Mouse (Mus musculus) liver, embryonic 11.5 days (tissue): ENCODE measurements around the gene Ptprd. TPM values are rescaled to one million over a fixed set of nuclear protein-coding genes. Genes with fewer than 3 reads are reported as not detected.

Experiments used
- ATAC-seq: fragments of 200-750 bp; cut with Nextera tagmentation; replicated peaks from 2 replicates; pipeline ENCODE4 v1.8.0; 2017; ENCODE audit warnings: moderate number of reproducible peaks, mild to moderate bottlenecking, moderate TSS enrichment, moderate library complexity; ENCODE audit not compliant: low FRiP score
- DNase-seq: peaks from one replicate; pipeline ENCODE4 v3.0.0-alpha.2; 2017; ENCODE audit warnings: low spot score
- H3K27ac ChIP-seq: fragments of 300-500 bp; sonication (generic); 2 replicates; pipeline ENCODE4 v1.5.1; 2014; ENCODE audit warnings: mild to moderate bottlenecking, low read depth, low read length, control low read depth
- H3K27me3 ChIP-seq: fragments of 300-500 bp; sonication (generic); replicated peaks from 2 replicates; pipeline ENCODE4 v1.6.1; 2014; ENCODE audit warnings: low read length, mixed read lengths; ENCODE audit not compliant: control insufficient read depth, insufficient read depth
- H3K36me3 ChIP-seq: fragments of 300-500 bp; sonication (generic); 2 replicates; pipeline ENCODE4 v1.6.1; 2014; ENCODE audit warnings: mild to moderate bottlenecking, low read length, moderate library complexity, mixed read lengths; ENCODE audit not compliant: control insufficient read depth, insufficient read depth
- H3K4me1 ChIP-seq: fragments of 300-500 bp; sonication (generic); replicated peaks from 2 replicates; pipeline ENCODE4 v1.6.1; 2014; ENCODE audit warnings: low read length, mixed read lengths; ENCODE audit not compliant: control insufficient read depth, insufficient read depth
- H3K4me2 ChIP-seq: fragments of 300-500 bp; sonication (generic); 2 replicates; pipeline ENCODE4 v1.6.1; 2014; ENCODE audit warnings: mild to moderate bottlenecking, control low read depth, moderate library complexity
- H3K4me3 ChIP-seq: fragments of 300-500 bp; sonication (generic); 2 replicates; pipeline ENCODE4 v1.5.1; 2014; ENCODE audit warnings: low read depth, low read length, control low read depth
- H3K9ac ChIP-seq: fragments of 300-500 bp; sonication (generic); 2 replicates; pipeline ENCODE4 v1.6.1; 2014; ENCODE audit warnings: low read depth, low read length, control low read depth
- H3K9me3 ChIP-seq: fragments of 300-500 bp; sonication (generic); 2 replicates; pipeline ENCODE4 v1.6.1; 2016; ENCODE audit warnings: low read length, inconsistent platforms, mixed read lengths; ENCODE audit not compliant: control insufficient read depth
- WGBS: fragments of 180-500 bp; shearing (Covaris S2); extraction: QIAGEN DNeasy Blood & Tissue Kit; methylation state at CpG from one replicate; pipeline ENCODE4 v1.1.7; 2014; 5-methylcytosine and 5-hydroxymethylcytosine counted together
- polyA plus RNA-seq: library from polyadenylated mRNA; unstranded; fragments of >200 nt; fragmentation: Nextera tagmentation; extraction: Ambion mirVana; gene quantifications from 2 replicates; pipeline ENCODE4 v1.2.1, GENCODE M21; 2014

Ptprd gene
- polyA plus RNA-seq, 1 experiment from 2014 or later: 8.4 TPM

DNA sequence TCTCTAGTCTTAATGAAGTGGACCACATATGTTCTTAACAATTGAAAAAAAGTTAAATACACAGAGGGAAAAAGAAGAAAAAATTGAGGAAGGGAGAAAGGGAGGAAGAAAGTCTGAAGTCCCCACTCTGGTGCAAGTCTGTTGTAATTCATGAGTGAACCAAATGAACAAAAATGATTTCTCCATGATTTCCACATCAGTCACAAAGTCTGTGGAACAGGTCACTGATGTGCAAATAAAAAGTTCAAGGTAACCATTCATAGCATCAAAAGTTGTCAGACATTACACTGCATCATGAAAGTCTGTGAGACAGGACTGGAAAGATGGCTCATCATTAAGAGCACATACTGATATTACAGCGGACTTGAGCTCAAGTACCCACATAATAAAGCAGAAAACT, 1996.6 kb downstream of the Ptprd start:
- Histone ChIP-seq H3K4me1 (no peaks in the 10 kb centered on the region), H3K27ac (no peak overlapping the region), H3K9ac (no peak overlapping the region), H3K27me3 (no peaks in the 10 kb centered on the region), H3K4me2 (no peak overlapping the region), H3K4me3 (no peak overlapping the region), H3K9me3 (no peaks in the 10 kb centered on the region), H3K36me3 (no peaks in the 10 kb centered on the region)
- ATAC-seq: no peak
- no peak for DNase-seq
- WGBS: 90% methylated on average over 1 of the region's 1 CpGs

DNA sequence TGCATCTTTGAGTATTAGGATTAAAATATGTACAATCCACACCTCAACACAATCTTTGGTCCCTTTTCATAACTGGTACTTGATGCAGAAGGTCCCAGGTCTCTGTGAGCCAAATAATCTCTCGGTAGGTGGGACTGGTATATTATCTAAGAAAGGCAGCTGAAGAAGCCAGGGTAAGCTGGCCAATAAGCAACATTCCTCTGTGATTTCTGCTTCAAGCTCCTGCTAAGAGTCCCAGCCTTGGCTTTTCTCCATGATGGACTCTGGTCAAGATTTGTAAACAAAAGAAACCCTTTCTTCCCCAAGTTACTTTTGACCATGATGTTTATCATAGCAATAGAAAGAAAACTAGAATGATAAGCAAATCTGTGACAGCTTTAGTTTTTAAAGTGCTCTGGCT, 2012.4 kb downstream of the Ptprd start:
- DNase-seq (no peak), ATAC-seq (no peak)
- Histone ChIP-seq H3K9ac (no peak overlapping the region), H3K4me2 (no peak overlapping the region), H3K27ac (no peak overlapping the region), H3K9me3 (no peaks in the 10 kb centered on the region), H3K4me3 (no peak overlapping the region), H3K4me1 (no peaks in the 10 kb centered on the region), H3K36me3 (no peaks in the 10 kb centered on the region), H3K27me3 (no peaks in the 10 kb centered on the region)
- WGBS: 53% methylated on average over 1 of the region's 1 CpGs

DNA sequence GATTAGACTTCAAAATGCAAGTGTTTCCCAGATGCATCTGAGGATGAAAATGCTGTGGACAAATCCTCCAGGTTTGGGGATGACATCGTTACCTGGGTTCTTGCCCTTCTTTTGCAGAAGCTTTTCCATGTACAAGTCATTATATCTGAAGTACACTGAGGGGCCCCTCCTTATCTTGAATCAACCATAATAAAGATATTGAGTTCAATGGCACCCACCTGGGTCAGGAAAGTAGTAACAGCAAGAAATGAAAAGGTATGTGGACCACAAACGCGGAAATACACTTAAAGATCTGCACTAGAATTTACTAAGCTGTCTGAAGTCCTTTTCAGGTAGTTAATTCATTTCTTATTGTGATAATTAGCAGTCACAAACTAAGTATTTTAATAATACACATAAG, 2017.0 kb downstream of the Ptprd start:
- WGBS: 91% methylated on average over 3 of the region's 3 CpGs
- no peak overlapping the region for H3K9ac ChIP-seq
- H3K27me3 ChIP-seq: no peaks in the 10 kb centered on the region
- no peaks in the 10 kb centered on the region for H3K9me3 ChIP-seq
- H3K36me3 ChIP-seq: no peaks in the 10 kb centered on the region
- no peak overlapping the region for H3K4me3 ChIP-seq
- no peak overlapping the region for H3K27ac ChIP-seq
- no peak for ATAC-seq
- DNase-seq: no peak
- H3K4me1 ChIP-seq: no peaks in the 10 kb centered on the region
- H3K4me2 ChIP-seq: no peak overlapping the region

DNA sequence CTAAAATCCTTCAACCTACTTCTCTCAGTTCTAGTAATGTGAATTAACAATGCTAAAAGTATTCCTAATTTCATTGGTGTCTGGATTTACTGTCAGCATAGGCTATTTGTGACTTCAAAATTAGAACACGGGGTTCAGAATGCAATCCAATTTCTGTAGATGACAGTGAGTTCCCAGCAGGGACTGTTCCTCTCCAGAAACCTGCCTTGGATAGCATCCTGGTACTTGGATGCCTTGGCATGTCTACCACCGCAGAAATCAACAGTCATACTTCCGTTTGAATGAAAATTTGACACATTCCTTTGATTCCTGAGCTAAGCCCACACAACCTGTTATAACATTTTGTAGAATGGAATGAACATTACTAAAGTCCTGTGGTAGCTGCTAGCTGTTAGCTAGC, 2018.3 kb downstream of the Ptprd start:
- no peak overlapping the region for H3K4me2 ChIP-seq
- H3K4me3 ChIP-seq: no peak overlapping the region
- H3K27me3 ChIP-seq: no peaks in the 10 kb centered on the region
- 80% methylated on average over 3 of the region's 3 CpGs for WGBS
- H3K27ac ChIP-seq: no peak overlapping the region
- no peaks in the 10 kb centered on the region for H3K36me3 ChIP-seq
- H3K9ac ChIP-seq: no peak overlapping the region
- H3K4me1 ChIP-seq: no peaks in the 10 kb centered on the region
- no peaks in the 10 kb centered on the region for H3K9me3 ChIP-seq
- ATAC-seq: no peak
- no peak for DNase-seq

DNA sequence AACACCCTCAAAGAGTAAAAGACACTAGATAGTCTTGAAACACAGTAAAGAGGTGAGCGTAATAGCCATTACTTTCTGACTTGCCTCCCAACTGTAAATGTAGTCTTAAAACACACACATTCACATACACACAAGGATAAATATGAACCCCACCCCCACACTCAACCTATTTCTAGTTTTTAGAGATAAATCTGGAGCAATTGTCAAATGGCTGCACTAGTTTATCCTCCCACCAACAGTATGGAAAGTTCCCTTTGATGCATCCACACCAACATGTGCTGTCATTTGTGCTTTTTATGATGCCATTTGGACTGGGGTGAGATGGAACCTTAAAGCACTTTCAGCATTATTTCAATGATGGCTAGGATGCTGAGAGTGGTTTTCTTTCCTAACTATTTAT, 2019.7 kb downstream of the Ptprd start:
- Histone ChIP-seq H3K4me1 (no peaks in the 10 kb centered on the region), H3K27ac (no peak overlapping the region), H3K4me3 (no peak overlapping the region), H3K27me3 (no peaks in the 10 kb centered on the region), H3K4me2 (no peak overlapping the region), H3K36me3 (no peaks in the 10 kb centered on the region), H3K9ac (no peak overlapping the region), H3K9me3 (no peaks in the 10 kb centered on the region)
- 91% methylated on average over 1 of the region's 1 CpGs for WGBS
- ATAC-seq: no peak
- DNase-seq: no peak

DNA sequence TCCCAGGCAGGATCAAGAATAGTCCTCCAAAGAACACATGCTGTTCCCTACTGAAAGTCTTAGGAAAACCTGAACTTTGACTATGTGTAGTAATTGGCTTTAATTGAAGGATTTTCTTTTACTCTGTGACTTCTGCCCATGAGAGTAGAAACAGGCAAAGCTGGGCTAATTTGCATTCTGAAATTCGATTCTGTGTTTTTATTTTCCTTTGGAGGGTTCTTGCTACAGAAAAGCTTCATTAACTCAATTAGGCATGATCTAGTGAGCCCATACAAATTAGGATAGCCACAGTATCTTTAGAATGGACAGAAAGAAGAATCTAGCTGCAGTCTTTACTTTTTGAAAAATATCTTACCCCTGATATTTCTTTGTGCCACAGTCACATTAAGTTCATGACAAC, 2021.0 kb downstream of the Ptprd start:
- DNase-seq (no peak), ATAC-seq (no peak)
- H3K36me3 ChIP-seq: no peaks in the 10 kb centered on the region
- no peaks in the 10 kb centered on the region for H3K4me1 ChIP-seq
- H3K27ac ChIP-seq: no peak overlapping the region
- no peaks in the 10 kb centered on the region for H3K27me3 ChIP-seq
- H3K4me3 ChIP-seq: no peak overlapping the region
- no peak overlapping the region for H3K4me2 ChIP-seq
- no peak overlapping the region for H3K9ac ChIP-seq
- WGBS: 38% methylated on average over 1 of the region's 1 CpGs
- no peaks in the 10 kb centered on the region for H3K9me3 ChIP-seq

DNA sequence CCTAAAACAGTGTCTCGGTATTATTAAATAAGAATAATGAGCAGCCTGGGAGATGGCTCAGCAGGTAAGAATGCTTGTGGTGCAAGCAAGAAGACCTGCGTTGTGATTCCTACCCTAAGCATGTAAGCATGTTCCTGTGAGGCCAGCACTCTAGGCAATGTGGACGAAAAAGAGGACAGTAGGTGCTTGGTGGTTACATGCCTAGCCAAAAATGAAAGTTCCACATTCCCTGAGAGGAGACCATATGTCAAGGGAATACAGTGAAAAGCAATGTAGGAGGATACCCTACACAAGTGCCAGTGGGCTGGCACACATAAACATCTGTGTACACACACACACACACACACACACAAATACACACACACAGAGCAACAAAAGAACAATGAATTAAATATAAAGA, 2028.7 kb downstream of the Ptprd start:
- no peaks in the 10 kb centered on the region for H3K36me3 ChIP-seq
- H3K9me3 ChIP-seq: no peaks in the 10 kb centered on the region
- H3K9ac ChIP-seq: no peak overlapping the region
- no peak overlapping the region for H3K4me3 ChIP-seq
- DNase-seq (no peak), ATAC-seq (no peak)
- no peaks in the 10 kb centered on the region for H3K27me3 ChIP-seq
- WGBS: 77% methylated on average over 3 of the region's 3 CpGs
- no peak overlapping the region for H3K4me2 ChIP-seq
- no peaks in the 10 kb centered on the region for H3K4me1 ChIP-seq
- no peak overlapping the region for H3K27ac ChIP-seq

DNA sequence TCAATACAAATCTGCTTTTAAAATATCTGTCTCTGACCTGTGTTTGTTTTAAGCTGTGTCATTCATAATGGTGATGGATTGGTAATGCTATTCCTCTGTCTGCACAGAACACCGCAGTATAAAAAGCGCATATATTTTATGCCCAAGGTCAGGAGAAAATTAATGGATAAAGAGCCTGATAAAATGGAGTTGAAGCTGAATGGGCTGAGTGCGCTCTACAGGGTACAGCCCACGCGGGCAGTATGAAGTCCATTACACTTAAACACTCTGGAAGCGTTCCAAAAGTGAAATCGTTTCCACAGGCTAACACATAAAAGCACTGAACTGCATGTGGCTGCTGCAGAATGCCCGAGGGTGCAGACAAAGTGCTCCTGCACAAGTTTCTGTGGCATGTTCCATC, 2032.3 kb downstream of the Ptprd start:
- Histone ChIP-seq H3K4me2 (no peak overlapping the region), H3K9ac (no peak overlapping the region), H3K27me3 (no peaks in the 10 kb centered on the region), H3K27ac (no peak overlapping the region), H3K36me3 (no peaks in the 10 kb centered on the region), H3K4me1 (no peaks in the 10 kb centered on the region), H3K9me3 (no peaks in the 10 kb centered on the region), H3K4me3 (no peak overlapping the region)
- no peak for ATAC-seq
- no peak for DNase-seq
- 72% methylated on average over 8 of the region's 8 CpGs for WGBS

DNA sequence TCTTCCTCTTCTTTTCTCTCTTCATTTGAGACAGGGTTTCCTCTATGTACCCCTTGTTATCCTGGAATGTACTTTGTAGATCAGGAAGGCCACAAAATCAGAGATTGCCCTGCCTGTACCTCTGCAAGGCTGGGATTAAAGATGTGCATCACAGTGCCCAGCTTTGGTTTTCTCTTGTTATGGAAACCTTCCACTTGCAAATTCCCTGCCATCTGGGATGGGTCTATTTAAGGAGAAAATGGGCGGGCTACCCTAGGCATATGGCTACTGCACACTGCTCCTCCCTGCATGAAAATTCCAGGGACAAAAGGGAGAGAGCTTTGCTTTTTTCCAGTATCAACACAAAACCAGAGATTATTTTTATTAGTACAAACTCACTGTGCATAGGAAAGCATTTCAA, 2036.7 kb downstream of the Ptprd start:
- DNase-seq (no peak), ATAC-seq (no peak)
- no peak overlapping the region for H3K4me2 ChIP-seq
- WGBS: 78% methylated on average over 1 of the region's 1 CpGs
- H3K4me1 ChIP-seq: no peaks in the 10 kb centered on the region
- H3K4me3 ChIP-seq: no peak overlapping the region
- H3K9me3 ChIP-seq: no peaks in the 10 kb centered on the region
- no peaks in the 10 kb centered on the region for H3K36me3 ChIP-seq
- no peak overlapping the region for H3K9ac ChIP-seq
- H3K27me3 ChIP-seq: no peaks in the 10 kb centered on the region
- no peak overlapping the region for H3K27ac ChIP-seq
